Mouse (Mus musculus) olfactory bulb, adult 2 months (tissue): ENCODE measurements at regions not wholly inside any gene's neighbourhood (a gene's known extent, or its start where the extent isn't known, plus 50 kb on each side); places are given as distances from the start of the nearest gene placed in this dataset.

Experiments
- CTCF ChIP-seq: fragments of 200-500 bp; IDR thresholded peaks from 2 replicates; pipeline ENCODE4 v1.5.1; 2012; ENCODE audit warnings: low read depth, mild to moderate bottlenecking, low read length, moderate library complexity; ENCODE audit not compliant: insufficient read depth
- POLR2A ChIP-seq: fragments of 200-500 bp; IDR thresholded peaks from 2 replicates; pipeline ENCODE4 v1.6.1; 2012; ENCODE audit warnings: mild to moderate bottlenecking, low read depth, low read length, moderate library complexity; ENCODE audit not compliant: insufficient read depth

DNA sequence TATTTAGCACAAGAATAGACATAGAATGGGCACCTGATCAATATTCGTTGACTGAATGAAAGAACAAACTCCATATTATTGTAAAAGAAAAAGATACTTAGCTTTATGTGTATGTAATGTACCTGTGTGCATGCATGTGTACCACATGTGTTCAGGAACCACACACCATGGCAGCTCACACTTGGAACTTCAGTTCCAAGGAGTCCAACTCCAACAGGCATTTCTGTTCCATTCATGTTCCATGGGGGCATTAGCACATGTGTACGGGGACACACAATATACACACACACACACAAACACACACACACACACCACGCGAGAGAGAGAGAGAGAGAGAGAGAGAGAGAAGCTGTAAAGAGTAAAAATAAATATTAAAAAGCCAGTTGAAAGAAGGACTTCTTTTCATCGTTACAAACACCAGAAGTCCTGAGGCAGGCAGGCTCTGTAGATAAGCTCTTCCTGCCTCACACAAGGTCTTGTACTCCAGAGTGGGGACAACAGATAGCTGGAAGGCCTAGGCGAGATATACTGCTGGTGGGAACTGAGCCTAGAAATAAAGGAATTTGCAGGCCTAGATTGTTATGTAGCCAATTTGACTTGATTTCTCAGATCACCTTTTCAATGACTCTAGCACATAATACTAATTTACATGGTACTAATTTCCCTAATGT, 141.6 kb upstream of the Marcks start:
- TF ChIP-seq POLR2A = no peak
- no peak for TF ChIP-seq CTCF
